Mouse (Mus musculus): ENCODE data around the gene Mdm2. TPM values are rescaled to one million over a fixed set of nuclear protein-coding genes. Genes with fewer than 3 reads are reported as not detected.

Gene Mdm2
- polyA plus RNA-seq, 1 experiment from 2014 or later = 54.0 TPM

- DNase-seq (ENCODE audit: extremely low spot score, low spot score) = no peak
- no peaks in the 10 kb centered on the region for H3K9me3 ChIP-seq
- H3K27me3 ChIP-seq (ENCODE audit: poor library complexity, severe bottlenecking) = no peaks in the 10 kb centered on the region
- no peaks in the 10 kb centered on the region for H3K4me1 ChIP-seq
- H3K4me3 ChIP-seq = no peak overlapping the region
- H3K36me3 ChIP-seq (replicated peaks) = peaks cover 96% of the 10 kb centered on the region
- H3K27ac ChIP-seq = no peak overlapping the region
Measured at GRCm38 (mm10) chr10:117692173-117692572, 18.4 kb downstream of the Mdm2 start.

- WGBS = 95% methylated on average over 10 of the region's 10 CpGs
- H3K9me3 ChIP-seq = no peaks in the 10 kb centered on the region
Measured at GRCm38 (mm10) chr10:117691389-117691968, 19.1 kb downstream of the Mdm2 start.

GRCm38 (mm10) chr10:117690770-117691296, 19.7 kb downstream of the Mdm2 start:
- DNase-seq (ENCODE audit: extremely low spot score, low spot score) = no peak
- H3K4me3 ChIP-seq = no peak overlapping the region
- no peaks in the 10 kb centered on the region for H3K27me3 ChIP-seq (ENCODE audit: poor library complexity, severe bottlenecking)
- H3K27ac ChIP-seq = no peak overlapping the region
- H3K4me1 ChIP-seq = no peaks in the 10 kb centered on the region
- WGBS = 97% methylated on average over 3 of the region's 3 CpGs
- no peaks in the 10 kb centered on the region for H3K9me3 ChIP-seq
- peaks cover 82% of the 10 kb centered on the region for H3K36me3 ChIP-seq (replicated peaks)

More at GRCm38 (mm10) chr10:117691389-117691968, 19.1 kb downstream of the Mdm2 start:
- no peaks in the 10 kb centered on the region for H3K27me3 ChIP-seq (ENCODE audit: poor library complexity, severe bottlenecking)
- DNase-seq (ENCODE audit: extremely low spot score, low spot score) = no peak
- peaks cover 89% of the 10 kb centered on the region for H3K36me3 ChIP-seq (replicated peaks)
- H3K27ac ChIP-seq = no peak overlapping the region
- H3K4me3 ChIP-seq = no peak overlapping the region
- no peaks in the 10 kb centered on the region for H3K4me1 ChIP-seq

GRCm38 (mm10) chr10:117690101-117690352, 20.5 kb downstream of the Mdm2 start:
- Histone ChIP-seq H3K27me3 (ENCODE audit: poor library complexity, severe bottlenecking) (no peaks in the 10 kb centered on the region), H3K9me3 (no peaks in the 10 kb centered on the region), H3K4me3 (no peak overlapping the region), H3K27ac (no peak overlapping the region), H3K36me3 (replicated peaks) (peaks cover 74% of the 10 kb centered on the region), H3K4me1 (no peaks in the 10 kb centered on the region)
- no peak for DNase-seq (ENCODE audit: extremely low spot score, low spot score)
- WGBS = 88% methylated on average over 2 of the region's 2 CpGs

GRCm38 (mm10) chr10:117689297-117690100, 21.1 kb downstream of the Mdm2 start:
- no peak for DNase-seq (ENCODE audit: extremely low spot score, low spot score)
- Histone ChIP-seq H3K36me3 (replicated peaks) (peaks cover 69% of the 10 kb centered on the region), H3K27ac (no peak overlapping the region), H3K4me3 (no peak overlapping the region), H3K4me1 (no peaks in the 10 kb centered on the region), H3K9me3 (no peaks in the 10 kb centered on the region), H3K27me3 (ENCODE audit: poor library complexity, severe bottlenecking) (no peaks in the 10 kb centered on the region)
- 95% methylated on average over 11 of the region's 11 CpGs for WGBS

GRCm38 (mm10) chr10:117688204-117689151, 22.1 kb downstream of the Mdm2 start:
- Histone ChIP-seq H3K27me3 (ENCODE audit: poor library complexity, severe bottlenecking) (no peaks in the 10 kb centered on the region), H3K4me3 (no peak overlapping the region), H3K27ac (no peak overlapping the region), H3K9me3 (no peaks in the 10 kb centered on the region), H3K36me3 (replicated peaks) (peaks cover 64% of the 10 kb centered on the region), H3K4me1 (no peaks in the 10 kb centered on the region)
- DNase-seq (ENCODE audit: extremely low spot score, low spot score) = no peak
- WGBS = 85% methylated on average over 13 of the region's 13 CpGs

- WGBS = 88% methylated on average over 7 of the region's 7 CpGs
- H3K36me3 ChIP-seq (replicated peaks) = peaks cover 57% of the 10 kb centered on the region
Measured at GRCm38 (mm10) chr10:117687577-117687976, 23.0 kb downstream of the Mdm2 start.

GRCm38 (mm10) chr10:117687018-117687417, 23.5 kb downstream of the Mdm2 start:
- no peak for DNase-seq (ENCODE audit: extremely low spot score, low spot score)
- Histone ChIP-seq H3K27me3 (ENCODE audit: poor library complexity, severe bottlenecking) (no peaks in the 10 kb centered on the region), H3K4me3 (no peak overlapping the region), H3K36me3 (replicated peaks) (peaks cover 51% of the 10 kb centered on the region), H3K9me3 (no peaks in the 10 kb centered on the region), H3K4me1 (no peaks in the 10 kb centered on the region), H3K27ac (no peak overlapping the region)
- 83% methylated on average over 3 of the region's 3 CpGs for WGBS

More at GRCm38 (mm10) chr10:117687577-117687976, 23.0 kb downstream of the Mdm2 start:
- Histone ChIP-seq H3K9me3 (no peaks in the 10 kb centered on the region), H3K4me3 (no peak overlapping the region), H3K27me3 (ENCODE audit: poor library complexity, severe bottlenecking) (no peaks in the 10 kb centered on the region), H3K4me1 (no peaks in the 10 kb centered on the region), H3K27ac (no peak overlapping the region)
- no peak for DNase-seq (ENCODE audit: extremely low spot score, low spot score)

- no peak for DNase-seq (ENCODE audit: extremely low spot score, low spot score)
- 96% methylated on average over 13 of the region's 13 CpGs for WGBS
- no peaks in the 10 kb centered on the region for H3K4me1 ChIP-seq
- H3K27me3 ChIP-seq (ENCODE audit: poor library complexity, severe bottlenecking) = no peaks in the 10 kb centered on the region
- no peaks in the 10 kb centered on the region for H3K9me3 ChIP-seq
- no peak overlapping the region for H3K27ac ChIP-seq
- H3K36me3 ChIP-seq (replicated peaks) = peaks cover 41% of the 10 kb centered on the region
- no peak overlapping the region for H3K4me3 ChIP-seq
Measured at GRCm38 (mm10) chr10:117685849-117686591, 24.5 kb downstream of the Mdm2 start.

GRCm38 (mm10) chr10:117685171-117685848, 25.2 kb downstream of the Mdm2 start:
- no peaks in the 10 kb centered on the region for H3K4me1 ChIP-seq
- H3K36me3 ChIP-seq (replicated peaks) = peaks cover 34% of the 10 kb centered on the region
- H3K4me3 ChIP-seq = no peak overlapping the region
- WGBS = 94% methylated on average over 15 of the region's 15 CpGs
- H3K9me3 ChIP-seq = no peaks in the 10 kb centered on the region
- no peak overlapping the region for H3K27ac ChIP-seq
- H3K27me3 ChIP-seq (ENCODE audit: poor library complexity, severe bottlenecking) = no peaks in the 10 kb centered on the region
- no peak for DNase-seq (ENCODE audit: extremely low spot score, low spot score)

- DNase-seq (ENCODE audit: extremely low spot score, low spot score) = no peak
- 92% methylated on average over 19 of the region's 19 CpGs for WGBS
- Histone ChIP-seq H3K9me3 (no peaks in the 10 kb centered on the region), H3K4me1 (no peaks in the 10 kb centered on the region), H3K4me3 (no peak overlapping the region), H3K36me3 (replicated peaks) (peaks cover 26% of the 10 kb centered on the region), H3K27ac (no peak overlapping the region), H3K27me3 (ENCODE audit: poor library complexity, severe bottlenecking) (no peaks in the 10 kb centered on the region)
Measured at GRCm38 (mm10) chr10:117684298-117685170, 26.0 kb downstream of the Mdm2 start.

Data from forebrain, embryonic 10.5 days (tissue).